26 mouse cellular contexts compared by ENCODE assay signal in genomic region chr11:121193415-121193814, GRCm38 (mm10). TPM values are rescaled to one million over a fixed set of nuclear protein-coding genes. Genes with fewer than 3 reads are reported as not detected.
"Had no signal": no experiment of that assay in that cellular context is flagged by ENCODE, and none has a peak within 500 bp of the region (broad histone marks: within the 10 kb centered on the region; RNA-seq: fewer than 3 reads in every experiment).

No protein-coding gene starts in this region.

- H3K4me2 ChIP-seq: heart, embryonic 12.5 days; hindbrain, embryonic 12.5 days; hindbrain, embryonic 14.5 days; intestine, embryonic 15.5 days; limb, embryonic 12.5 days; liver, embryonic 11.5 days; liver, embryonic 13.5 days; liver, embryonic 15.5 days had no signal

- H3K27me3 ChIP-seq: heart, embryonic 12.5 days; hindbrain, embryonic 12.5 days; intestine, embryonic 15.5 days; limb, embryonic 12.5 days; liver, embryonic 13.5 days; liver, embryonic 15.5 days had no signal

- H3K9me3 ChIP-seq: heart, embryonic 10.5 days; heart, embryonic 12.5 days; hindbrain, embryonic 10.5 days; hindbrain, embryonic 12.5 days; intestine, embryonic 15.5 days; limb, embryonic 10.5 days; limb, embryonic 12.5 days; liver, embryonic 13.5 days; liver, embryonic 15.5 days had no signal

- H3K4me3 ChIP-seq: heart, embryonic 10.5 days; heart, embryonic 12.5 days; hindbrain, embryonic 10.5 days; hindbrain, embryonic 12.5 days; intestine, embryonic 15.5 days; layer of hippocampus, adult 2 months; left cerebral cortex, adult 2 months; limb, embryonic 10.5 days; limb, embryonic 12.5 days; liver, embryonic 13.5 days; liver, embryonic 15.5 days had no signal

- H3K27ac ChIP-seq: heart, embryonic 10.5 days; hindbrain, embryonic 10.5 days; hindbrain, embryonic 12.5 days; hindbrain, embryonic 14.5 days; intestine, embryonic 15.5 days; layer of hippocampus, adult 2 months; left cerebral cortex, adult 2 months; limb, embryonic 10.5 days; limb, embryonic 12.5 days; liver, embryonic 13.5 days; liver, embryonic 15.5 days had no signal

- DNase-seq: gastrocnemius, postnatal 14 days; gastrocnemius, postnatal 36 days; heart, adult 18-20 months; heart, postnatal 10 days; heart, postnatal 4 days; kidney, adult 18-20 months; kidney, adult 9 months; kidney, postnatal 14 days; kidney, postnatal 4 days; liver; liver, embryonic 13.5 days had no signal

- ATAC-seq: hindbrain, embryonic 16.5 days; inflammation-experienced regulatory T-cells, adult 6 months; intestine, embryonic 15.5 days; intestine, postnatal 0 days had no signal

- H3K4me1 ChIP-seq: heart, embryonic 10.5 days; heart, embryonic 12.5 days; hindbrain, embryonic 10.5 days; hindbrain, embryonic 12.5 days; intestine, embryonic 15.5 days; limb, embryonic 10.5 days; limb, embryonic 12.5 days; liver, embryonic 13.5 days; liver, embryonic 15.5 days had no signal

- H3K36me3 ChIP-seq: hindbrain, embryonic 10.5 days; intestine, embryonic 15.5 days; liver, embryonic 13.5 days; liver, embryonic 15.5 days had no signal

- H3K9ac ChIP-seq: heart, embryonic 12.5 days; hindbrain, embryonic 12.5 days; hindbrain, embryonic 14.5 days; intestine, embryonic 15.5 days; limb, embryonic 12.5 days; liver, embryonic 13.5 days; liver, embryonic 15.5 days had no signal

RNA-seq across cellular contexts. Expression of gene Uts2r, which starts 33.3 kb away (rescaled TPM):
- polyA plus RNA-seq: heart, embryonic 12.5 days; inflammation-experienced regulatory T-cells, adult 6 months; intestine, embryonic 15.5 days; intestine, postnatal 0 days; liver, embryonic 11.5 days; liver, embryonic 13.5 days had no signal
